In genomic region chr10:5824779-5825178, GRCm38 (mm10) we compare ENCODE assay signal across 7 mouse cellular contexts. TPM values are rescaled to one million over a fixed set of nuclear protein-coding genes. Genes with fewer than 3 reads are reported as not detected.
DNase-seq lines count a peak whose midpoint lies in the region; ATAC-seq and TF ChIP-seq lines count a peak whose summit lies in the region.

No protein-coding gene starts in this region.

- no peaks in the 10 kb centered on the region for H3K27me3 ChIP-seq in kidney, embryonic 14.5 days (ENCODE audit: control insufficient read depth, insufficient read depth, low read length)
- no peaks in the 10 kb centered on the region for H3K27me3 ChIP-seq in lung, embryonic 14.5 days (ENCODE audit: insufficient read depth, low read length)
- H3K27me3 ChIP-seq in neural tube, embryonic 15.5 days (replicated peaks): no peaks in the 10 kb centered on the region

- H3K4me3 ChIP-seq in kidney, embryonic 14.5 days (ENCODE audit: low read length): peak overlapping the region; percentile 70
- H3K4me3 ChIP-seq in lung, embryonic 14.5 days (ENCODE audit: low read depth, low read length): peak overlapping the region; percentile 86
- peak overlapping the region; percentile 90 for H3K4me3 ChIP-seq in neural tube, embryonic 15.5 days (replicated peaks)

- DNase-seq in MN1 (ENCODE audit: low spot score): peak; percentile 79
- peak; percentile 68 for DNase-seq in heart, adult 8-10 months (ENCODE audit: low spot score)
- DNase-seq in lung, embryonic 14.5 days: peak; percentile 78

- TF ChIP-seq CTCF in lung, embryonic 14.5 days (IDR thresholded peaks at IDR 0.05; ENCODE audit: low read depth): peak; percentile 68

- H3K4me1 ChIP-seq in kidney, embryonic 14.5 days (ENCODE audit: control insufficient read depth, insufficient read depth, low read length): peaks cover 8% of the 10 kb centered on the region; the same call in 1 of the 2 replicates
- peaks cover 6% of the 10 kb centered on the region for H3K4me1 ChIP-seq in lung, embryonic 14.5 days (ENCODE audit: insufficient read depth)
- peaks cover 24% of the 10 kb centered on the region for H3K4me1 ChIP-seq in neural tube, embryonic 15.5 days

- no peak overlapping the region for H3K9ac ChIP-seq in kidney, embryonic 14.5 days (ENCODE audit: low read depth, low read length)
- H3K9ac ChIP-seq in lung, embryonic 14.5 days: peak overlapping the region; percentile 40
- peak overlapping the region; percentile 11 for H3K9ac ChIP-seq in neural tube, embryonic 15.5 days (replicated peaks)

- peak overlapping the region; percentile 59 for H3K27ac ChIP-seq in kidney, embryonic 14.5 days (ENCODE audit: low read depth, low read length)
- H3K27ac ChIP-seq in lung, embryonic 14.5 days (ENCODE audit: low read depth): peak overlapping the region; percentile 92
- peak overlapping the region; percentile 84 for H3K27ac ChIP-seq in neural tube, embryonic 15.5 days (replicated peaks)

- 0% methylated on average over 3 of the region's 3 CpGs for WGBS in kidney, embryonic 14.5 days
- 1% methylated on average over 3 of the region's 3 CpGs for WGBS in lung, embryonic 14.5 days
- WGBS in neural tube, embryonic 15.5 days: 2% methylated on average over 3 of the region's 3 CpGs

- peak; percentile 44 for ATAC-seq in CD4-positive, CD25-positive, alpha-beta regulatory T cell, adult 4 months
- peak; percentile 52 for ATAC-seq in common myeloid progenitor, adult 5-6 weeks (replicated peaks; ENCODE audit: low read depth, poor library complexity, severe bottlenecking)
- peak; percentile 5; the same call in 1 of the 2 replicates for ATAC-seq in kidney, embryonic 14.5 days (ENCODE audit: low FRiP score, low TSS enrichment)
- peak; percentile 6; the same call in 1 of the 2 replicates for ATAC-seq in lung, embryonic 14.5 days (ENCODE audit: insufficient read depth)
- ATAC-seq in neural tube, embryonic 15.5 days (ENCODE audit: low FRiP score): peak; percentile 2; the same call in 1 of the 2 replicates

- H3K4me2 ChIP-seq in kidney, embryonic 14.5 days (replicated peaks; ENCODE audit: low read depth, low read length): peak overlapping the region; percentile 63
- peak overlapping the region; percentile 83 for H3K4me2 ChIP-seq in lung, embryonic 14.5 days
- H3K4me2 ChIP-seq in neural tube, embryonic 15.5 days: peak overlapping the region; percentile 61

- no peaks in the 10 kb centered on the region for H3K9me3 ChIP-seq in kidney, embryonic 14.5 days (ENCODE audit: control insufficient read depth, low read length)
- H3K9me3 ChIP-seq in lung, embryonic 14.5 days (ENCODE audit: low read depth, low read length): no peaks in the 10 kb centered on the region
- H3K9me3 ChIP-seq in neural tube, embryonic 15.5 days (replicated peaks): no peaks in the 10 kb centered on the region

- H3K36me3 ChIP-seq in kidney, embryonic 14.5 days (ENCODE audit: control insufficient read depth, insufficient read depth, low read length): peaks cover 10% of the 10 kb centered on the region
- H3K36me3 ChIP-seq in lung, embryonic 14.5 days (ENCODE audit: insufficient read depth): peaks cover 16% of the 10 kb centered on the region
- H3K36me3 ChIP-seq in neural tube, embryonic 15.5 days: peaks cover 7% of the 10 kb centered on the region

RNA-seq across cellular contexts. Expression of gene Mtrf1l, which starts 1.1 kb away (rescaled TPM):
- polyA plus RNA-seq in CD4-positive, CD25-positive, alpha-beta regulatory T cell, adult 4 months (2017; shearing (Covaris generic)): 1 to 10 TPM; 7.3 to 8.0 TPM
- 19.3 and 29.5 TPM in 2 replicates for total RNA-seq in common myeloid progenitor, adult 5-6 weeks (2017)
- 1 to 10 TPM; 8.5 to 9.4 (median 8.8) TPM for total RNA-seq in heart, adult 8-10 months (2022)
- 18.9 and 19.4 TPM in 2 replicates for polyA plus RNA-seq in kidney, embryonic 14.5 days (2014; fragmentation: Nextera tagmentation; extraction: Ambion mirVana)
- polyA plus RNA-seq in lung, embryonic 14.5 days (2014; fragmentation: Nextera tagmentation; extraction: Ambion mirVana): 17.8 and 19.0 TPM in 2 replicates
- polyA plus RNA-seq in neural tube, embryonic 15.5 days (2015; fragmentation: Nextera tagmentation; extraction: Ambion mirVana): 12.1 and 12.3 TPM in 2 replicates

RNA-seq across cellular contexts. Expression of gene Fbxo5, which starts 19.4 kb away (rescaled TPM):
- 10 to 100 TPM; 12.5 to 18.1 TPM for polyA plus RNA-seq in CD4-positive, CD25-positive, alpha-beta regulatory T cell, adult 4 months (2017; shearing (Covaris generic))
- total RNA-seq in common myeloid progenitor, adult 5-6 weeks (2017): 36.2 and 48.4 TPM in 2 replicates
- total RNA-seq in heart, adult 8-10 months (2022): 1 to 10 TPM in 1 of 4 experiments, under 1 TPM in 3; 0.49 to 1.8 (median 0.90) TPM
- polyA plus RNA-seq in kidney, embryonic 14.5 days (2014; fragmentation: Nextera tagmentation; extraction: Ambion mirVana): 79.0 and 85.1 TPM in 2 replicates
- polyA plus RNA-seq in lung, embryonic 14.5 days (2014; fragmentation: Nextera tagmentation; extraction: Ambion mirVana): 90.7 and 91.0 TPM in 2 replicates
- 12.0 and 21.9 TPM in 2 replicates for polyA plus RNA-seq in neural tube, embryonic 15.5 days (2015; fragmentation: Nextera tagmentation; extraction: Ambion mirVana)

Comparison
In these comparisons a context has a peak if more than half of its experiments do, and no peak if none do; other contexts are left out.
1. Peak in every context shown above with its lines: DNase-seq, ATAC-seq, H3K4me3 ChIP-seq and H3K27ac ChIP-seq.
2. ATAC-seq: peak in every context shown above with its lines; median percentile 52 in common myeloid progenitor, adult 5-6 weeks; 44 in CD4-positive, CD25-positive, alpha-beta regulatory T cell, adult 4 months; 6 in lung, embryonic 14.5 days; 5 in kidney, embryonic 14.5 days; 2 in neural tube, embryonic 15.5 days.